Comparison of ENCODE assay signal across 9 mouse cellular contexts in the genomic region with DNA sequence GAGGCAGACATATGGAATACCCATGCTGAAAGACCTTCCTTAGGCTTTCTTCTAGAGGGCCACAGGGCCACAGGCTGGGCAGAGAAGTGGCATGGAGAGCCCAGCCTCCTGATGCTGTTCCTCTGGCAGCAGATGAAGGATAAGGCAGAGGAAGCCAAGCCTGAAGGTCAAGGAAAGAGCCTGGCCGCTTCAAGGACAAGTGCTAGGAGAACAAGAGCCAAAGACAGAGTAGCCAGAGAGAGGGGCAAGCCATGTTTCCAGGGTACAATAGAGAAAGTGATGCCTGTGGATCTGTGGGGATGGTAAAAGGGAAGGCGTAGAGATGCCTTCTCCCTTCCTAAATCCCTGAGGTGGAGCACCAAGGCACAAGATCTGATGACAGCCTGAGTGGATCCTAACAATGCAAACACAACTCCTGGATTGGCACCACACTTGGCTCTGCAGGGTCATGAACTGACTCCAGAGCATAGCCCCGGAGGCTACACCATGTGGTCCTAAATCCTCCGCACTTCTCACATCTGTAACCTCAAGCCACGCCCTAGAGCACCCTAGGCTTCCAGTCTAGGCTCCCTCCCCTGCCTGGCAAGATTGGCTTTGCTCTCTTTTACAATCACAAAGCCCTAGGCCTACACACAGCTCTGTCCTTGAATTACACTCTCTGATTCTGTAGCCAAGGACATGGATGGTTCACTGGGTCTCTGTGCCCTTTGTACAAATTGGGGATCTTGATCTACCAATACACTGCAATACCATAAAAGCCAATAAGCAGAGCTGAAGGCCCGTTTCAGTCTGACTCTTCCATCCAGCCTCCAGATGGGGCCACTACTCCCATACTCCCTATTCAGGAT.
DNase-seq lines count a peak whose midpoint lies in the region; ATAC-seq lines count a peak whose summit lies in the region.
"Had no signal": no experiment of that assay in that cellular context is flagged by ENCODE, and none has a peak within 500 bp of the region (broad histone marks: within the 10 kb centered on the region; RNA-seq: fewer than 3 reads in every experiment).

No protein-coding gene starts in this region.

- WGBS in hindbrain, embryonic 10.5 days: 68% methylated on average over 6 of the region's 6 CpGs
- WGBS in hindbrain, embryonic 11.5 days: 73% methylated on average over 6 of the region's 6 CpGs

- no peaks in the 10 kb centered on the region for H3K27me3 ChIP-seq in hindbrain, embryonic 10.5 days (ENCODE audit: insufficient read depth, poor library complexity, severe bottlenecking)
- no peaks in the 10 kb centered on the region for H3K27me3 ChIP-seq in hindbrain, embryonic 11.5 days (ENCODE audit: control insufficient read depth, insufficient read depth, low read length)

- H3K4me3 ChIP-seq in hindbrain, embryonic 10.5 days: no peak overlapping the region
- H3K4me3 ChIP-seq in hindbrain, embryonic 11.5 days (ENCODE audit: low read depth, low read length): no peak overlapping the region
- H3K4me3 ChIP-seq in brown adipose tissue, adult 24 weeks (ENCODE audit: insufficient read depth, low read depth, low read length): no peak overlapping the region

- H3K9ac ChIP-seq in hindbrain, embryonic 11.5 days (ENCODE audit: low read depth, low read length): no peak overlapping the region
- H3K9ac ChIP-seq: liver, postnatal 0 days had no signal

- peak overlapping the region; percentile 71 for H3K27ac ChIP-seq in hindbrain, embryonic 10.5 days
- no peak overlapping the region for H3K27ac ChIP-seq in hindbrain, embryonic 11.5 days (ENCODE audit: low read depth, low read length)
- peak overlapping the region; percentile 48 for H3K27ac ChIP-seq in brown adipose tissue, adult 24 weeks (replicated peaks; ENCODE audit: low read depth, low read length)

- no peaks in the 10 kb centered on the region for H3K9me3 ChIP-seq in hindbrain, embryonic 10.5 days
- no peaks in the 10 kb centered on the region for H3K9me3 ChIP-seq in hindbrain, embryonic 11.5 days (ENCODE audit: control insufficient read depth, low read length)

- peaks cover 49% of the 10 kb centered on the region for H3K36me3 ChIP-seq in hindbrain, embryonic 10.5 days
- no peaks in the 10 kb centered on the region for H3K36me3 ChIP-seq in hindbrain, embryonic 11.5 days (ENCODE audit: control insufficient read depth, insufficient read depth, low read length)

- ATAC-seq in hindbrain, embryonic 11.5 days (ENCODE audit: low FRiP score): no peak
- ATAC-seq in megakaryocyte progenitor cell, adult 5-6 weeks (replicated peaks; ENCODE audit: poor library complexity): 0 out of 2 replicates have a peak, but pooled peaks have one; percentile 20
- ATAC-seq in cerebellum, adult (ENCODE audit: insufficient number of reproducible peaks, low FRiP score, low TSS enrichment): no peak
- ATAC-seq: liver, postnatal 0 days had no signal

- DNase-seq in hindbrain, embryonic 10.5 days (ENCODE audit: low spot score): no peak
- no peak for DNase-seq in hindbrain, embryonic 11.5 days (ENCODE audit: low spot score)
- peak; percentile 47 for DNase-seq in ES-CJ7 (ENCODE audit: low read depth, low spot score)
- DNase-seq in frontal cortex, postnatal 14 days (ENCODE audit: low spot score in 2 of 2): no peak
- DNase-seq: liver, postnatal 0 days; thymus, postnatal 4 days had no signal

- no peak overlapping the region for H3K4me2 ChIP-seq in hindbrain, embryonic 11.5 days (replicated peaks; ENCODE audit: low read depth, low read length)

- peaks cover 78% of the 10 kb centered on the region for H3K4me1 ChIP-seq in hindbrain, embryonic 10.5 days (replicated peaks)
- peaks cover 17% of the 10 kb centered on the region for H3K4me1 ChIP-seq in hindbrain, embryonic 11.5 days (replicated peaks; ENCODE audit: control insufficient read depth, insufficient read depth, low read length)
- peaks cover 30% of the 10 kb centered on the region for H3K4me1 ChIP-seq in brown adipose tissue, adult 24 weeks (ENCODE audit: control insufficient read depth, insufficient read depth, insufficient read length, low read length)
